Mouse (Mus musculus) embryonic facial prominence, embryonic 10.5 days (tissue): ENCODE measurements around the gene Fam199x. TPM values are rescaled to one million over a fixed set of nuclear protein-coding genes. Genes with fewer than 3 reads are reported as not detected.
A peak's percentile ranks its signal among the peaks of the same experiment; 100 is the strongest.

Experiments used
- DNase-seq: peaks from one replicate; pipeline ENCODE4 v3.0.0-alpha.2; 2017; ENCODE audit warnings: low spot score
- H3K27ac ChIP-seq: fragments of 300-500 bp; sonication (generic); replicated peaks from 2 replicates; pipeline ENCODE4 v1.5.1; 2016; ENCODE audit warnings: mild to moderate bottlenecking
- H3K27me3 ChIP-seq: fragments of 300-500 bp; sonication (generic); replicated peaks from 2 replicates; pipeline ENCODE4 v1.6.1; 2016; ENCODE audit warnings: low read depth, mild to moderate bottlenecking; ENCODE audit not compliant: poor library complexity, severe bottlenecking
- H3K36me3 ChIP-seq: fragments of 300-500 bp; sonication (generic); replicated peaks from 2 replicates; pipeline ENCODE4 v1.6.1; 2016; ENCODE audit warnings: mild to moderate bottlenecking, moderate library complexity
- H3K4me1 ChIP-seq: fragments of 300-500 bp; sonication (generic); 2 replicates; pipeline ENCODE4 v1.6.1; 2016
- H3K4me3 ChIP-seq: fragments of 300-500 bp; sonication (generic); 2 replicates; pipeline ENCODE4 v1.5.1; 2016; ENCODE audit warnings: mild to moderate bottlenecking, moderate library complexity
- H3K9me3 ChIP-seq: fragments of 300-500 bp; sonication (generic); 2 replicates; pipeline ENCODE4 v1.6.1; 2016; ENCODE audit warnings: mild to moderate bottlenecking
- WGBS: fragments of 180-500 bp; shearing (Covaris S2); methylation state at CpG from one replicate; pipeline ENCODE4 v1.1.7; 2016; 5-methylcytosine and 5-hydroxymethylcytosine counted together
- polyA plus RNA-seq: library from polyadenylated mRNA; unstranded; fragments of >200 nt; fragmentation: Nextera tagmentation; extraction: Ambion mirVana; gene quantifications from 2 replicates; pipeline ENCODE4 v1.2.1, GENCODE M21; 2016

Fam199x gene
- polyA plus RNA-seq: 16.6 and 16.9 TPM in 2 replicates

DNA sequence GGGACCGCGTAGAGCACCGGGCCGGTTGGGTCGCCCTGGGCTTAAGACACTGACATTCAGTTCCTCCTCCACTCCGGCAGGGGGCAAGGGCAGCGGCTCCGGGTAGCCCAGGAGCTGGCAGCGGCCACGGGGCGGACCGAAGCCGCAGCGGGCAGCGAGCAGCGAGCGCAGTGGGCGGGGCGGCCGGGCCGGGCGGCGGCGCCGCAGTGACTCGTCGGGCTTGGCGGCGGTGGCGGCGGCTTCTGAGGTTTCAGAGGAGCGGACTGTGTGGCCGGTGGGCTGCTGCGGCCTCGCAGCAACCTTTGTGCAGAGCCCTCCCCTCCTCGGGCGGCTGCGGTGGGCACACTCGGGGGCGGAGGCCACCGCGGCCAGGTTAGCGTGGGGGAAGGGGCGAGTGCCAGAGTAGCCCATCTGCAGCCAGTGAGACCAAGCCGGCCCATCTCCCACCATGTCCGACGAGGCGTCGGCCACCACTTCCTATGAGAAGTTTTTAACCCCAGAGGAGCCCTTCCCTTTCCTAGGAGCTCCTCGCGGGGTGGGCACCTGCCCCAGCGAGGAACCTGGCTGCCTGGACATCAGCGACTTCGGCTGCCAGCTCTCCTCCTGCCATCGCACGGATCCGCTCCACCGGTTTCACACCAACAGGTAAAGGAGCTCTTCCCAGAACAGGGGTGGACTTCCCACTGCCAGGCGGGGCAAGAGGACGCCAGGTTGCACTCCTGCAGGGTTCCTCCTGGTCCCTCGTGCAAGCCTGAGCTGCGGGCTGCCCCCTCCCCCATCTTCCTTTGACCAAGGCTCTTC, at the start of gene Fam199x:
TSS of gene Fam199x (plus strand) at position 170 of the 801 bp plus-strand sequence.
- H3K4me1 ChIP-seq: peaks cover 6% of the 10 kb centered on the region; the same call in 1 of the 2 replicates
- H3K27me3 ChIP-seq: peaks cover 34% of the 10 kb centered on the region
- no peaks in the 10 kb centered on the region for H3K36me3 ChIP-seq
- WGBS: 17% methylated on average over 62 of the region's 62 CpGs
- peak within 1 kb of the TSS; percentile 75 for H3K4me3 ChIP-seq
- no peaks in the 10 kb centered on the region for H3K9me3 ChIP-seq
- peak within 1 kb of the TSS; percentile 87 for H3K27ac ChIP-seq
- DNase-seq: peak; percentile 84

DNA sequence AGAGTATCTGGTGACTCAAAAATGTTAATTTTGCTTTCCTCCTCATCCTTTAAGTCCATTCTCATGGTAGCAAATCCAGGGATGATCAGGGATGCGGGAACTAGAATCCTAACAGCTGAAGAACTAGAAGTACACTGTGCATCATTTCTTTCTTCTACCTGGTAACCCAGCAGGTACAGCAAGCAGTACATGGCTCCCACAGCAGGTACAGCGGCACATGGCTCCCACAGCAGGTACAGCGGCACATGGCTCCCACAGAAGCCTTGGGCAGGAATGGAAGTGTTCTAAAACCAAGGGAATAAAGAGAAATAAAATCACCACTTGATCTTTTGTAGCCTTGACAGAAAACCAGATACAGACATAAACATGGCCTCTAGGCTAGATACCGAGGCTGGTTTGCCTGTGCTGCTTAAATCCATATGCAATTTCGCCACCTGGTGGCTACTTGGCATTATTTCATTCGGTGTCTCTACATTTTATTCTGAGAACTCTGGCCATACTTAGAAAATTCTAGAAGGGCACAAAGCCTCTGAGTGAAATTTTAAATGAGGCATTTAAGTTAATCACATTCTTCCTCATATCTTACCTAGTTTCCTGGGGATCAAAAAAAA, 34.2 kb upstream of the Fam199x start:
- H3K27ac ChIP-seq: no peak overlapping the region
- H3K4me1 ChIP-seq: no peaks in the 10 kb centered on the region
- H3K9me3 ChIP-seq: no peaks in the 10 kb centered on the region
- H3K4me3 ChIP-seq: no peak overlapping the region
- WGBS: 58% methylated on average over 6 of the region's 6 CpGs
- no peaks in the 10 kb centered on the region for H3K27me3 ChIP-seq
- peak; percentile 42 for DNase-seq
- peaks cover 15% of the 10 kb centered on the region for H3K36me3 ChIP-seq

DNA sequence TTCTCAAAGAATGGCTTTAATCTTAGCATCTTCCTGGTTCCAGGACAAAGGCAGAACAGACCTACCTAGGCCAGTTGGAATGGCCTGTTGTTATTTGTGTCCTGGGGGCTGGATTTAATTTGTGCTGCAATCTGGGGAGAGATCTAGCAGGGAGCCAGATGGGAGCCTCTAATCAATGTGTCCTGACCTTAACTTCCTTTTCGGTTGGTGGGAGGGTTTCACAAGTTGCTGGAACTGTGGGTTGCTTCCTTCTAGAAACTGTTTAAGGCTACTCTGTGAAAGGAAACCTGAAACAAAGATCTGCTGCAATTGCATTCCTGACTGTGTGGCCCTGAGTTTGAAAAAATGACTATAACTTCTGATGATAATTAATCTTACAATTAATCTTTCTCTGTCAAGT, 31.7 kb upstream of the Fam199x start:
- DNase-seq: peak; percentile 25
- Histone ChIP-seq H3K4me1 (no peaks in the 10 kb centered on the region), H3K9me3 (no peaks in the 10 kb centered on the region), H3K27ac (no peak overlapping the region), H3K36me3 (no peaks in the 10 kb centered on the region; the same call in 1 of the 2 replicates), H3K4me3 (no peak overlapping the region), H3K27me3 (peaks cover 4% of the 10 kb centered on the region; the same call in 1 of the 2 replicates)
- 33% methylated on average over 1 of the region's 1 CpGs for WGBS

- Histone ChIP-seq H3K27me3 (peaks cover 4% of the 10 kb centered on the region; the same call in 1 of the 2 replicates), H3K27ac (no peak overlapping the region), H3K36me3 (no peaks in the 10 kb centered on the region; the same call in 1 of the 2 replicates), H3K9me3 (no peaks in the 10 kb centered on the region), H3K4me3 (no peak overlapping the region), H3K4me1 (no peaks in the 10 kb centered on the region)
- 14% methylated on average over 1 of the region's 1 CpGs for WGBS
- peak; percentile 50 for DNase-seq
These were observed 30.1 kb upstream of the Fam199x start for GRCm38 (mm10) chrX:137019310-137019709.

DNA sequence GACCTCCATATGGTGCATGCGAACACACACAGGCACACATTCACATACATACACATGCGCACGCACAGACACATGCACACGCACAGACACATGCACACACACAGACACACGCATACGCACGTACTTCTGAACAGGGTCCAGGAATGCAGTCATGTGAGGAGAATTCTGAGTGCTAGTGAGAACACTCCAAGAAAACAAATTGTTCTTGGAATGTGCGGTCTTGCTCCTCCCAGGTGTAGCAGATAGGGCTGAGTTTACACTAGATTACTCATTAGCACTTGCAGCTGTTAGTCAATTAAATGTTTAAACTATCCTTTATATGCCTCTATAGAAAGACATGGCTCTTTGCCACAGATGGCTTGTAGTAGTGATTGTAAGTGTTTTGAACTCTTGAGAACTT, 18.5 kb upstream of the Fam199x start:
- H3K36me3 ChIP-seq: peaks cover 16% of the 10 kb centered on the region
- 97% methylated on average over 8 of the region's 8 CpGs for WGBS
- H3K4me1 ChIP-seq: no peaks in the 10 kb centered on the region
- H3K4me3 ChIP-seq: no peak overlapping the region
- no peak for DNase-seq
- no peaks in the 10 kb centered on the region for H3K9me3 ChIP-seq
- H3K27ac ChIP-seq: no peak overlapping the region
- H3K27me3 ChIP-seq: peaks cover 10% of the 10 kb centered on the region; the same call in 1 of the 2 replicates

DNA sequence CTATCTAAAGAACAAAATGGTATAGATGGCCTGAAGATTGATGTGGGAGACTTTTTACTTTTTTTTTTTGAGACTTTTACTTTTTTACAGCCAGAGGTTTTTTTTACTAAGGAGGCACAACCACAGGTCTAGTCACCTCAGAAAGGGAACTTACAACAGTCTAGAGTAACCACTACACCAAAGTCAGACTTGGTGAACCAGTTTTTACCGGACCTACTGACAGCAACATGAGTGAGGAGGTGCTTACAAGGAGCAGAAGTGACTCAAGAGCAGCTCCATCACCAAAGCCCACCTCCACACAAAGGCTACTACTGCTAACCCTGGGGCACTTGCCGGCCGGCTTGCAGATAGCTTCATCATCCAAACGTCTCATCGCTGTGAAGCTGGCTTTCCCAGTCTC, 17.7 kb upstream of the Fam199x start:
- 83% methylated on average over 5 of the region's 5 CpGs for WGBS

DNA sequence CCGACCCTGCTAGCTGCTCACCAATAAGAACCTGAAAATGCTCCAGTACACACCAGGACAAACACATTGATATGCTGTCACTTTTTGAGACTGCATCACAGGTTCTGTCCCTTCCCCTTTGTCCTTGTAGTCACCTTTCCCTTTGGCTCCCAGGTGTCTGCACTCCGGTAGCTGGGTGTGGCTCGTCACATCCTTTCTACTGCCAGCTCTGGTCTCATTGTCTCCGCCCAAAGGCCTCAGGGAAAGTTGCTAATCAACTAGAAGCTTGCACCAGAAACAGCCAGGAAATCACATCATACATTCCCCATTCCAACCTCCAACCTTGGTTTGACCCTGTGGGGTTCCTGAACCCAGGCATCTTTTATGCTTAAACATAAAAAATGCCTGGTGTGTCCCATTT, 15.1 kb upstream of the Fam199x start:
- H3K4me1 ChIP-seq: no peaks in the 10 kb centered on the region
- H3K27me3 ChIP-seq: no peaks in the 10 kb centered on the region; the same call in 1 of the 2 replicates
- no peak overlapping the region for H3K27ac ChIP-seq
- no peak overlapping the region for H3K4me3 ChIP-seq
- DNase-seq: no peak
- peaks cover 7% of the 10 kb centered on the region for H3K36me3 ChIP-seq
- WGBS: 61% methylated on average over 4 of the region's 4 CpGs
- no peaks in the 10 kb centered on the region for H3K9me3 ChIP-seq

More for the DNA sequence above, 17.7 kb upstream of the Fam199x start:
- DNase-seq: no peak
- Histone ChIP-seq H3K4me1 (no peaks in the 10 kb centered on the region), H3K9me3 (no peaks in the 10 kb centered on the region), H3K36me3 (peaks cover 16% of the 10 kb centered on the region), H3K4me3 (no peak overlapping the region), H3K27me3 (peaks cover 10% of the 10 kb centered on the region; the same call in 1 of the 2 replicates), H3K27ac (no peak overlapping the region)

DNA sequence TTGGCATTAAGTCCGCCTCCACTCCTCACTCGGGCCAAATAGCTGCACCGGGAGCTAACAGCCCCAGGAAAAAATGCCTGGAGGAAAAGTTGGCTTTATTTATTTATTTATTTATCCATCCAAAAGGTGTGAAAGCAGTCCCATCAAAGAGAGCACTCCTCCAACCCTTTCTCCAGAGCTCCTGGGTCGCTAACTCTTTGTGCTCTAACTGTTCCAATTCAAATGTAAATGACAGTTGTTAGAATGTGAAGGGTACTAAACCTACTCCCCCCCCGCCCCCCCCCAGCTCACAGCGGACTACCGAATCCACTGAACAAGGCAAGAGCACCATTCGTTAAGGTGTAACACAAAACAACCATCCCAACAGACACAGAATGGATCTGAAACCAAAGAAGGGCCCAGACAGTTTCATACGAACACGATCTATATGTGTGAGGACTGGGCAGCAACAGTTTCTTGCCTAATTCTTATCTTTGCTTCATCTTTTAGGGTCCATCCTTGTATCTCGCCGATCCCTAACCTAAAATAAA, 11.9 kb upstream of the Fam199x start:
- H3K36me3 ChIP-seq: no peaks in the 10 kb centered on the region
- H3K27ac ChIP-seq: peak overlapping the region; percentile 94
- WGBS: 16% methylated on average over 12 of the region's 12 CpGs
- no peaks in the 10 kb centered on the region for H3K4me1 ChIP-seq
- no peaks in the 10 kb centered on the region; the same call in 1 of the 2 replicates for H3K27me3 ChIP-seq
- H3K4me3 ChIP-seq: peak overlapping the region; percentile 63
- H3K9me3 ChIP-seq: no peaks in the 10 kb centered on the region
- no peak for DNase-seq

- Histone ChIP-seq H3K27me3 (no peaks in the 10 kb centered on the region; the same call in 1 of the 2 replicates), H3K27ac (peak within 1 kb of the TSS; percentile 94), H3K36me3 (no peaks in the 10 kb centered on the region), H3K4me3 (peak within 1 kb of the TSS; percentile 63), H3K9me3 (no peaks in the 10 kb centered on the region), H3K4me1 (no peaks in the 10 kb centered on the region)
- WGBS: 23% methylated on average over 31 of the region's 31 CpGs
- peak; percentile 92 for DNase-seq
These were observed 11.4 kb upstream of the Fam199x start, which contains the start of gene Slc25a53 for GRCm38 (mm10) chrX:137038000-137038483. TSS of gene Slc25a53 (minus strand) at chrX:137038302.

- WGBS: 46% methylated on average over 7 of the region's 7 CpGs
- Histone ChIP-seq H3K36me3 (no peaks in the 10 kb centered on the region), H3K9me3 (no peaks in the 10 kb centered on the region), H3K4me3 (peak overlapping the region; percentile 63), H3K4me1 (no peaks in the 10 kb centered on the region), H3K27ac (peak overlapping the region; percentile 94), H3K27me3 (no peaks in the 10 kb centered on the region; the same call in 1 of the 2 replicates)
- no peak for DNase-seq
These were observed 10.9 kb upstream of the Fam199x start for GRCm38 (mm10) chrX:137038502-137038901.

GRCm38 (mm10) chrX:137049060-137049424, 352 bp upstream of the Fam199x start:
- H3K27ac ChIP-seq: peak overlapping the region; percentile 87
- H3K9me3 ChIP-seq: no peaks in the 10 kb centered on the region
- H3K27me3 ChIP-seq: peaks cover 34% of the 10 kb centered on the region
- no peak for DNase-seq
- no peaks in the 10 kb centered on the region for H3K36me3 ChIP-seq
- peaks cover 6% of the 10 kb centered on the region; the same call in 1 of the 2 replicates for H3K4me1 ChIP-seq
- H3K4me3 ChIP-seq: peak overlapping the region; percentile 75
- WGBS: 20% methylated on average over 11 of the region's 11 CpGs

GRCm38 (mm10) chrX:137063202-137063601, 13.8 kb downstream of the Fam199x start:
- Histone ChIP-seq H3K9me3 (no peaks in the 10 kb centered on the region), H3K4me1 (no peaks in the 10 kb centered on the region), H3K27ac (no peak overlapping the region), H3K4me3 (no peak overlapping the region), H3K36me3 (0 out of 2 replicates have a peak, but pooled peaks cover 2% of the 10 kb centered on the region), H3K27me3 (peaks cover 3% of the 10 kb centered on the region; the same call in 1 of the 2 replicates)
- DNase-seq: no peak
- 94% methylated on average over 9 of the region's 9 CpGs for WGBS
